In the genomic region with DNA sequence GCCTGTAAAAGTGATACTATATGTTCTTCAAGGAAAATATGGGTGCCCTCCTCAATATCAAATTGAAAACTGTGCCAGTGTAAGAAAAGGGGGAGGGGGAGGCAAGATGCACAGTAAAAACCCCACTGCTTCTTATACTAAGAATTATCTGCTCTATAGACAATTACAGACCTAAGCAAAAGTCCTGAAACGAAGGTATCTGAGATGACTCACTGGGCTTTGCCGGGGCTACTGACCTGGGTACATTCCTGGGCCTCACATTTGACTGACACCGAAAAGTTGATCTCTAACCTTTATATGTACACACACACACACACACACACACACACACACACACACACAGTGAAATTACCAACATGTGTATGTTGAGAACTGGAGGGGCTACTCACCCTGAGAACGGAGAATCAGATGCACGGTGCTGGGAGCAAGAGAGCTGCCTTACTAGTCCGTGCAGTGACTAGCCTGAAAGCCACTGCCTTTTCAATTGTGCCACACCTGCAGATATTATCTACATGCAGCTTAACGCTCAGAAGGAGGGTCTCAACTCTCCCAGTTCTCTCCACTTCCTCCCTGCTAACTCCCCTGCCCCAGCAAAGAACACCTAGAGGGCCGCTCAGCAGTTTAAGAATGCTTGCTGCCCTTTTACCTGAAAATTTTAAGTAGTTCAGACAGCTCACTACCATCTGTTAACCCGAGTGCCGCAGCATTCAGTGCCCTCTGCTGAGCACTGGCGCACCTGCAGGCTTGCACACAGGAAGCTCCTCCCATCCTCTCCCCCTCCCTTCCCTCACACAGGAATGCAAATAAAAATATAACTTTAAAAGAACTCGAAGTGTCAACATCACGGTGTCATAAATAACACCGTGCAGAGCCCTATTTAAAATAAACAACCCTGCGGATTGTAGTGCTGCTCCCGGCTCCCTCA, we compare ENCODE assay signal across 8 mouse cellular contexts. TPM values are rescaled to one million over a fixed set of nuclear protein-coding genes. Genes with fewer than 3 reads are reported as not detected.
DNase-seq lines count a peak whose midpoint lies in the region; ATAC-seq and TF ChIP-seq lines count a peak whose summit lies in the region.

No protein-coding gene starts in this region.

- TF ChIP-seq POLR2A in bone marrow macrophage, adult 2 months (IDR thresholded peaks at IDR 0.05; ENCODE audit: borderline replicate concordance, low read depth, low read length) = no peak

- H3K27ac ChIP-seq in bone marrow macrophage, adult 2 months (ENCODE audit: insufficient read depth, low read depth, low read length) = peak overlapping the region; percentile 100
- no peak overlapping the region for H3K27ac ChIP-seq in heart, embryonic 11.5 days (ENCODE audit: low read depth, low read length)
- peak overlapping the region; percentile 83 for H3K27ac ChIP-seq in kidney, embryonic 15.5 days

- H3K27me3 ChIP-seq in heart, embryonic 11.5 days (ENCODE audit: control insufficient read depth, insufficient read depth, low read length) = no peaks in the 10 kb centered on the region
- no peaks in the 10 kb centered on the region for H3K27me3 ChIP-seq in kidney, embryonic 15.5 days

- DNase-seq in A20 (ENCODE audit: low read depth, low spot score) (peak; percentile 95), liver (peak; percentile 85)
- peak; percentile 55 to 76 for DNase-seq in monocyte, adult 2 months (ENCODE audit: low read depth in 1 of 2, low spot score in 2 of 2)
- peak; percentile 85 to 87 for DNase-seq in spleen, postnatal 4 days (ENCODE audit: low spot score in 2 of 2)

- 20% methylated on average over 16 of the region's 16 CpGs for WGBS in heart, embryonic 11.5 days (ENCODE audit: insufficient replicate concordance)
- 20% methylated on average over 16 of the region's 16 CpGs for WGBS in kidney, embryonic 15.5 days

- peaks cover 33% of the 10 kb centered on the region for H3K4me1 ChIP-seq in bone marrow macrophage, adult 2 months (ENCODE audit: control insufficient read depth, insufficient read depth, low read length)
- no peaks in the 10 kb centered on the region; the same call in 1 of the 2 replicates for H3K4me1 ChIP-seq in heart, embryonic 11.5 days (ENCODE audit: control insufficient read depth, insufficient read depth, low read length)
- H3K4me1 ChIP-seq in kidney, embryonic 15.5 days = peaks cover 11% of the 10 kb centered on the region

- H3K4me3 ChIP-seq in bone marrow macrophage, adult 2 months (ENCODE audit: insufficient read depth, low read length) = peak overlapping the region; percentile 74
- H3K4me3 ChIP-seq in heart, embryonic 11.5 days (ENCODE audit: low read depth, low read length) = peak overlapping the region; percentile 60
- peak overlapping the region; percentile 61 for H3K4me3 ChIP-seq in kidney, embryonic 15.5 days (replicated peaks)

- TF ChIP-seq CTCF in bone marrow macrophage, adult 2 months (IDR thresholded peaks at IDR 0.05; ENCODE audit: low read depth, low read length) = peak; percentile 60; the same call in 1 of the 2 replicates

- no peaks in the 10 kb centered on the region for H3K36me3 ChIP-seq in heart, embryonic 11.5 days (ENCODE audit: control insufficient read depth, insufficient read depth, low read length)
- no peaks in the 10 kb centered on the region for H3K36me3 ChIP-seq in kidney, embryonic 15.5 days

- peak overlapping the region; percentile 76 for H3K4me2 ChIP-seq in heart, embryonic 11.5 days
- H3K4me2 ChIP-seq in kidney, embryonic 15.5 days = peak overlapping the region; percentile 73

- ATAC-seq in erythroblast, adult 5-6 weeks (replicated peaks; ENCODE audit: low FRiP score, poor library complexity, severe bottlenecking) = peak; percentile 97
- ATAC-seq in heart, embryonic 11.5 days (replicated peaks; ENCODE audit: insufficient number of reproducible peaks, low FRiP score, low TSS enrichment) = peak; percentile 86
- ATAC-seq in kidney, embryonic 15.5 days (replicated peaks; ENCODE audit: low FRiP score) = peak; percentile 97

- H3K9me3 ChIP-seq in heart, embryonic 11.5 days (replicated peaks; ENCODE audit: control insufficient read depth, low read length) = no peaks in the 10 kb centered on the region
- no peaks in the 10 kb centered on the region for H3K9me3 ChIP-seq in kidney, embryonic 15.5 days (replicated peaks)

- H3K9ac ChIP-seq in heart, embryonic 11.5 days (ENCODE audit: low read depth, low read length) = peak overlapping the region; percentile 68
- H3K9ac ChIP-seq in kidney, embryonic 15.5 days = peak overlapping the region; percentile 44

RNA-seq across cellular contexts. Expression of a gene that starts 37.6 kb away (rescaled TPM):
- polyA plus RNA-seq in bone marrow macrophage, adult 2 months (2012; ENCODE audit: insufficient read depth, insufficient read length, missing spikeins) = 1.7 and 2.1 TPM in 2 replicates
- total RNA-seq in erythroblast, adult 5-6 weeks (2015; ENCODE audit: low replicate concordance) = 4.2 and 17.3 TPM in 2 replicates
- 2.6 and 3.7 TPM in 2 replicates for total RNA-seq in erythroblast, adult 5-6 weeks (2017; ENCODE audit: low replicate concordance)
- polyA plus RNA-seq in heart, embryonic 11.5 days (2014; fragmentation: Nextera tagmentation; extraction: Ambion mirVana) = not detected in 2 replicates
- polyA plus RNA-seq in kidney, embryonic 15.5 days (2015; fragmentation: Nextera tagmentation; extraction: Ambion mirVana) = not detected in 2 replicates

RNA-seq across cellular contexts. Expression of a gene that starts 57.2 kb away (rescaled TPM):
- 99.8 and 118 TPM in 2 replicates for polyA plus RNA-seq in bone marrow macrophage, adult 2 months (2012; ENCODE audit: insufficient read depth, insufficient read length, missing spikeins)
- 4.2 and 9.0 TPM in 2 replicates for total RNA-seq in erythroblast, adult 5-6 weeks (2015; ENCODE audit: low replicate concordance)
- total RNA-seq in erythroblast, adult 5-6 weeks (2017; ENCODE audit: low replicate concordance) = 37.6 and 44.3 TPM in 2 replicates
- 0.18 TPM in 1 of 2 replicates, not detected in the other for polyA plus RNA-seq in heart, embryonic 11.5 days (2014; fragmentation: Nextera tagmentation; extraction: Ambion mirVana)
- 0.51 and 1.1 TPM in 2 replicates for polyA plus RNA-seq in kidney, embryonic 15.5 days (2015; fragmentation: Nextera tagmentation; extraction: Ambion mirVana)

Comparison
In these comparisons a context has a peak if more than half of its experiments do, and no peak if none do; other contexts are left out.
1. RNA of a gene that starts 57.2 kb away (polyA plus RNA-seq): 99.8 to 118 TPM in bone marrow macrophage, adult 2 months; 0.51 to 1.1 TPM in kidney, embryonic 15.5 days and 0.18 TPM in heart, embryonic 11.5 days; every median in the first group is over 10 times any median in the second.
2. Peak in every context shown above with its lines, with median percentiles within 50 percentile points of each other: DNase-seq, H3K4me3 ChIP-seq and ATAC-seq.